Mouse (Mus musculus): Measurements from ENCODE around the gene Col4a2.

Gene Col4a2

DNA sequence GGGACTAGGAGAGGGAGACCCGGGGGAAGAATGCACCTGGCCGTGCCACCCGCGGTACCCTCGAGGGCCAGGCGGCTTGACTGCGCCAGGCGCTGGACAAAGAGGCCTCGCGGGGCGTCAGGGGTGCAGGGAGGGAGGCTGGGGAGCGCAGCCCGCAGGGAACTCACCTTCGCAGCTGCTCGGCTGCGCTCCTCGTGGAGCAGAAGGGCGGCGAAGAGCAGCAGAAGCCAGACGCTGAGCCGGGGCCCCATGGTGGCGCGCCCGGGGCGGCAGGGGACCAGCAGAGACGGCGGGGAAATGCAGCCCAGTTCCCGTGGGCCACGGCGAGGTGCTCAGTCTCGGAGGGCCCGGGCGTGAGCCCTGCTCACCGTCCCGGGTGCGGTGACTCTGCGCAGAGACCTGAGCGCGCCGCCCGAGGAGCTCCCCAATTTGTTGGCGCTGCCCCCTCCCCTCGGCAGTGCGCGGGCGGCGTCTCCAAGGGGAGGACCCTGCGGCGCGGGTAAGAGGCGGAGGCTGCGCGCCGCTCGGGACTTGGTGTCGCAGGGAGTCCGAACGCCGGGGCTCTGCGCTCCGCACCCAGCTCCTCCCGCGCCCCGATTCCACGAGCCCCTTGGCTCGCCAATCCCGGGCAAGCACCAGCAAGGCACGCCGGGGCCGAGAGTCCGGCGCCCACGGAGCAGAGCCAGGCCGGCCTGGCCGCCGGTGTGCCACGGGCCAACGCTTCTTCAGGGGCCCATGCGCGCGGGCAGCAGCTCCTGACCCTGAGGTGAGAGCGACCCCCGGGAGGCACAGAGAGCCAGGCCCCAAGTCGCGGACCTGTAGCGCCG, at the start of gene Col4a2, which contains the start of gene Col4a1:
TSS of gene Col4a2 (plus strand) at position 457 of the 827 bp plus-strand sequence.
TSS of gene Col4a1 (minus strand) at position 478 of the 827 bp plus-strand sequence.
- H3K4me1 ChIP-seq (replicated peaks; ENCODE audit: low read depth, low read length): peaks cover 44% of the 10 kb centered on the region
- TF ChIP-seq NANOG (IDR thresholded peaks at IDR 0.05; ENCODE audit: borderline replicate concordance, low read length): no peak
- no peak for TF ChIP-seq POU5F1 (IDR thresholded peaks at IDR 0.05; ENCODE audit: borderline replicate concordance, low read length)

GRCm38 (mm10) chr8:11263848-11264247, 48.8 kb upstream of the Col4a2 start:
- Histone ChIP-seq H3K27me3 (ENCODE audit: insufficient read depth, low read length) (peaks cover 14% of the 10 kb centered on the region), H3K4me1 (replicated peaks; ENCODE audit: low read depth, low read length) (peaks cover 7% of the 10 kb centered on the region; the same call in 1 of the 2 replicates), H3K9me3 (ENCODE audit: low read length) (0 out of 2 replicates have a peak, but pooled peaks cover 4% of the 10 kb centered on the region), H3K36me3 (ENCODE audit: insufficient read depth, low read length) (no peaks in the 10 kb centered on the region), H3K4me3 (replicated peaks; ENCODE audit: low read length) (no peak overlapping the region)
- TF ChIP-seq NANOG (IDR thresholded peaks at IDR 0.05; ENCODE audit: borderline replicate concordance, low read length): no peak
- no peak for TF ChIP-seq CTCF (conservative IDR thresholded peaks at IDR 0.05; ENCODE audit: low read length)
- no peak for TF ChIP-seq POU5F1 (IDR thresholded peaks at IDR 0.05; ENCODE audit: borderline replicate concordance, low read length)

More for the DNA sequence above, at the start of gene Col4a2, which contains the start of gene Col4a1:
- Histone ChIP-seq H3K9me3 (ENCODE audit: low read length) (no peaks in the 10 kb centered on the region), H3K27me3 (ENCODE audit: insufficient read depth, low read length) (peaks cover 98% of the 10 kb centered on the region), H3K4me3 (replicated peaks; ENCODE audit: low read length) (peak within 1 kb of the TSS; percentile 82), H3K36me3 (ENCODE audit: insufficient read depth, low read length) (no peaks in the 10 kb centered on the region)

DNA sequence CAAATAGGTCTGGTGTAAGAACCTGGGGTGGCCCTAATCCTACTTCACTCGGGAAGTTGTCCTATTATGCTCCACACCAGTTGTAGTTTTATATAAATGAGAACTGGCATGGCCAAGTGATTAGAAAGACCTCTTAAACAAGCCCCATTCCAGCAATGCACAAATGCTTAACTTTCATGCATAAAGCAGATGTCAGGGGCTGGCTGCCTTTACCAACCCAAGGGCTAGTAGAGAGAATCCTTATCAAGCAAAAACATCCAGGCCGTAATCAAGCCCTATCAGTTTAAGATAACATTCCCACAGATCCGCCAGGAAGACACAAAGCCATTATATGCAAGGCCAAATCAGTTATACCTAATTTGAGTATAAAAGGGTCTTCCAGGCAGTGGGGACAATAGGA, 46.6 kb upstream of the Col4a2 start:
- H3K4me3 ChIP-seq (replicated peaks; ENCODE audit: low read length): no peak overlapping the region
- no peaks in the 10 kb centered on the region for H3K36me3 ChIP-seq (ENCODE audit: insufficient read depth, low read length)
- H3K4me1 ChIP-seq (replicated peaks; ENCODE audit: low read depth, low read length): peaks cover 7% of the 10 kb centered on the region; the same call in 1 of the 2 replicates
- H3K9me3 ChIP-seq (ENCODE audit: low read length): 0 out of 2 replicates have a peak, but pooled peaks cover 4% of the 10 kb centered on the region
- peaks cover 21% of the 10 kb centered on the region for H3K27me3 ChIP-seq (ENCODE audit: insufficient read depth, low read length)
- no peak for TF ChIP-seq CTCF (conservative IDR thresholded peaks at IDR 0.05; ENCODE audit: low read length)
- TF ChIP-seq NANOG (IDR thresholded peaks at IDR 0.05; ENCODE audit: borderline replicate concordance, low read length): peak; percentile 50; the same call in 1 of the 2 replicates

DNA sequence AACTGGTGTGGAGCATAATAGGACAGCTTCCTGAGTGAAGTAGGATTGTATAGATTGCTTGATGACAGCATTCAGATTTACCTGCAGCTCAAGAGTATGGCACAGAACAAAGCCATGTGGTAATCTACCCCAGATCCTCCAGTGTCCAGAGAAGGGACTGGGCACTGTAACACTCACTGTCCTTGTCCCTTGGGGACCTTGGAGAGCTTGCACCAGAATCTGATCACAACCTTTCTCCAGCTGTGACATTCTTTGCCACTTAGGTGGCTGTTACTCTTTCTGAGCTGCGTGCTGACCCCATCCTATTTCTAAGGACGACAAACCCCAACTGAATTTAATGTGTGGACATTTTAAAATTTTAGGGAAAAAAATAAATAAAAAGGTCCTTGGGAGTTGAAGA, 46.1 kb upstream of the Col4a2 start:
- Histone ChIP-seq H3K27me3 (ENCODE audit: insufficient read depth, low read length) (peaks cover 26% of the 10 kb centered on the region), H3K9me3 (ENCODE audit: low read length) (0 out of 2 replicates have a peak, but pooled peaks cover 4% of the 10 kb centered on the region)
- TF ChIP-seq CTCF (conservative IDR thresholded peaks at IDR 0.05; ENCODE audit: low read length): no peak
- no peak for TF ChIP-seq NANOG (IDR thresholded peaks at IDR 0.05; ENCODE audit: borderline replicate concordance, low read length)
- no peak for TF ChIP-seq POU5F1 (IDR thresholded peaks at IDR 0.05; ENCODE audit: borderline replicate concordance, low read length)

GRCm38 (mm10) chr8:11268753-11269152, 43.9 kb upstream of the Col4a2 start:
- TF ChIP-seq NANOG (IDR thresholded peaks at IDR 0.05; ENCODE audit: borderline replicate concordance, low read length) (no peak), CTCF (conservative IDR thresholded peaks at IDR 0.05; ENCODE audit: low read length) (no peak), POU5F1 (IDR thresholded peaks at IDR 0.05; ENCODE audit: borderline replicate concordance, low read length) (no peak)
- Histone ChIP-seq H3K36me3 (ENCODE audit: insufficient read depth, low read length) (no peaks in the 10 kb centered on the region), H3K4me3 (replicated peaks; ENCODE audit: low read length) (no peak overlapping the region), H3K4me1 (replicated peaks; ENCODE audit: low read depth, low read length) (peaks cover 7% of the 10 kb centered on the region; the same call in 1 of the 2 replicates), H3K9me3 (ENCODE audit: low read length) (0 out of 2 replicates have a peak, but pooled peaks cover 4% of the 10 kb centered on the region), H3K27me3 (ENCODE audit: insufficient read depth, low read length) (peaks cover 34% of the 10 kb centered on the region)

More for the DNA sequence above, 46.1 kb upstream of the Col4a2 start:
- Histone ChIP-seq H3K4me1 (replicated peaks; ENCODE audit: low read depth, low read length) (peaks cover 7% of the 10 kb centered on the region; the same call in 1 of the 2 replicates), H3K4me3 (replicated peaks; ENCODE audit: low read length) (no peak overlapping the region), H3K36me3 (ENCODE audit: insufficient read depth, low read length) (no peaks in the 10 kb centered on the region)

- Histone ChIP-seq H3K36me3 (ENCODE audit: insufficient read depth, low read length) (no peaks in the 10 kb centered on the region), H3K9me3 (ENCODE audit: low read length) (no peaks in the 10 kb centered on the region), H3K4me1 (replicated peaks; ENCODE audit: low read depth, low read length) (peaks cover 7% of the 10 kb centered on the region; the same call in 1 of the 2 replicates), H3K4me3 (replicated peaks; ENCODE audit: low read length) (no peak overlapping the region), H3K27me3 (ENCODE audit: insufficient read depth, low read length) (peaks cover 48% of the 10 kb centered on the region)
- no peak for TF ChIP-seq NANOG (IDR thresholded peaks at IDR 0.05; ENCODE audit: borderline replicate concordance, low read length)
- no peak for TF ChIP-seq CTCF (conservative IDR thresholded peaks at IDR 0.05; ENCODE audit: low read length)
- no peak for TF ChIP-seq POU5F1 (IDR thresholded peaks at IDR 0.05; ENCODE audit: borderline replicate concordance, low read length)
These were observed 41.8 kb upstream of the Col4a2 start for GRCm38 (mm10) chr8:11270826-11271225.

GRCm38 (mm10) chr8:11272205-11272604, 40.4 kb upstream of the Col4a2 start:
- peaks cover 55% of the 10 kb centered on the region for H3K27me3 ChIP-seq (ENCODE audit: insufficient read depth, low read length)
- no peak overlapping the region for H3K4me3 ChIP-seq (replicated peaks; ENCODE audit: low read length)
- H3K4me1 ChIP-seq (replicated peaks; ENCODE audit: low read depth, low read length): no peaks in the 10 kb centered on the region
- no peak for TF ChIP-seq NANOG (IDR thresholded peaks at IDR 0.05; ENCODE audit: borderline replicate concordance, low read length)
- no peaks in the 10 kb centered on the region for H3K9me3 ChIP-seq (ENCODE audit: low read length)
- H3K36me3 ChIP-seq (ENCODE audit: insufficient read depth, low read length): no peaks in the 10 kb centered on the region

DNA sequence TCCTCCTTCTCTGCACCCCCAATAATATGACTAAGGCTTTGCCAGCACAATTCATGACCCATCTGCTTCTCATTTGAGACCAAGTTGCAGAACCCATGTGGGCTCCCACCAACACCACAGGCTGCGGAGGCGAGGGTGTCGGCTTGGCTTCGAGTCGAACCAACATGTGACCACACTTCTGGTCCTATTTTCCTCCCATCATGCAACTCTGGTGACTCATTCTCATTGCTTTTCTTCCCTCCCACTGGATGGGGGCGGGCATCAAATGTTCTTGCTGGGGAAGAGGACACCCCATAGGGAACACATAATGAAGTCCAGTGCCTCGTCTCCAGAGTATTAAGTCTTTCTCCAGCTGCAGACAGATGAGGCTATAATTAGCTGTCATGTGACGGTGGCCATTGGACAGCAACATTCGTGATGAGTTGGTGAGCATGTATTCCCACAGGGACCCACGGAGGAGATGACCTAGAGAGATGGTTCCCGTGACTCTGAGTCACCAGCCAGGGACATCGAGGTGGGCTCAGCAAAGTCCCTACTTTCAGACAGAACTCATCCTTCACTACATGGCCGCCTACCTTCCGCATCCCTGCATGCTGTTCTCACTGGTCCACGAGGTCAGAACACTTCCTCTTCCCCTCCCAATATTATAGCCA, 39.0 kb upstream of the Col4a2 start:
- TF ChIP-seq NANOG (IDR thresholded peaks at IDR 0.05; ENCODE audit: borderline replicate concordance, low read length) (no peak), CTCF (conservative IDR thresholded peaks at IDR 0.05; ENCODE audit: low read length) (no peak), POU5F1 (IDR thresholded peaks at IDR 0.05; ENCODE audit: borderline replicate concordance, low read length) (no peak)
- Histone ChIP-seq H3K4me1 (replicated peaks; ENCODE audit: low read depth, low read length) (peaks cover 9% of the 10 kb centered on the region), H3K4me3 (replicated peaks; ENCODE audit: low read length) (no peak overlapping the region), H3K36me3 (ENCODE audit: insufficient read depth, low read length) (no peaks in the 10 kb centered on the region), H3K9me3 (ENCODE audit: low read length) (no peaks in the 10 kb centered on the region), H3K27me3 (ENCODE audit: insufficient read depth, low read length) (peaks cover 65% of the 10 kb centered on the region)
